Mouse (Mus musculus): ENCODE measurements around the gene Itln1. TPM values are rescaled to one million over a fixed set of nuclear protein-coding genes. Genes with fewer than 3 reads are reported as not detected.

Itln1 gene
- polyA plus RNA-seq, 1 experiment = not detected

DNA sequence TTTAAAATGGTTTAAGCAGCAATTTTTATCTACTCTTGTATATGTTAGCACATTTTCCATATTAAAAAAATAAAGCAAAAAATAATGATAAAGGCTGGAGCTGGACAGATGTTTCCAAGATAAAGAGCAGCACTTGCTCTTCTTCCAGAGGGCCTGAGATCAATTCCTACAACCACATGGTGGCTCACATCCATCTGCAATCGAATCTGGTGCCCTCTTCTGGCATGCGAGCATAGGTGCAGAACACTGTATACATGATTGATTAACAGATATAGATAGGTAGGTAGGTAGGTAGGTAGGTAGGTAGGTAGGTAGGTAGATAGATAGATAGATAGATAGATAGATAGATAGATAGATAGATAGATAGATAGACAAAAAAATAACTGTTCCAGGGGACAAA is 2.3 kb downstream of the Itln1 start:
- Histone ChIP-seq H3K4me1 (ENCODE audit: control insufficient read depth, insufficient read depth, low read length) (no peaks in the 10 kb centered on the region), H3K4me3 (ENCODE audit: insufficient read depth, low read depth, low read length) (no peak overlapping the region), H3K27ac (ENCODE audit: insufficient read depth, low read depth, low read length) (no peak overlapping the region)
- 64% methylated on average over 2 of the region's 2 CpGs for WGBS
- TF ChIP-seq POLR2A (IDR thresholded peaks at IDR 0.05; ENCODE audit: insufficient read depth, low read depth, low read length) (no peak), CTCF (IDR thresholded peaks at IDR 0.05; ENCODE audit: insufficient read depth, low read depth, low read length) (no peak)

DNA sequence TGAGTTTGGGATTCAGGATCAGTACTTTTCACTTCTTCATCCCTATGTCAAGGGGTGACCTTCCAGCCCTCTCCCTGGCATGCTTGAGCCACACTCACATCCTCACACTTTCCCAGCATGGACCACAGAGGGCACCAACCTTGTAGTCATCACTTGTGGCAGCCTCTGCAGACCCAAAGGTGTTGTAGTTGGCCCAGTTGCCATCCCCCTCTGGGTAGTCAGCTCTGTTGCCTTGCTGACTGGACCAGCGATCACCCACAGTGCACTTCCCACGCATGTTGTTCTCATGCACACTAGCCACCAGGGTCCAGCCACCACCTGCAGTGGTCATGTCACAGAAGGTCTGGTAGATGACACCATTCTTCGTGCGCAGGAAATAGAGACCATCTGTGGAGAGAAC is 3.7 kb downstream of the Itln1 start:
- no peak overlapping the region for H3K27ac ChIP-seq (ENCODE audit: insufficient read depth, low read depth, low read length)
- H3K4me1 ChIP-seq (ENCODE audit: control insufficient read depth, insufficient read depth, low read length) = no peaks in the 10 kb centered on the region
- 91% methylated on average over 4 of the region's 4 CpGs for WGBS
- no peak overlapping the region for H3K4me3 ChIP-seq (ENCODE audit: insufficient read depth, low read depth, low read length)
- no peak for TF ChIP-seq POLR2A (IDR thresholded peaks at IDR 0.05; ENCODE audit: insufficient read depth, low read depth, low read length)
- TF ChIP-seq CTCF (IDR thresholded peaks at IDR 0.05; ENCODE audit: insufficient read depth, low read depth, low read length) = no peak

DNA sequence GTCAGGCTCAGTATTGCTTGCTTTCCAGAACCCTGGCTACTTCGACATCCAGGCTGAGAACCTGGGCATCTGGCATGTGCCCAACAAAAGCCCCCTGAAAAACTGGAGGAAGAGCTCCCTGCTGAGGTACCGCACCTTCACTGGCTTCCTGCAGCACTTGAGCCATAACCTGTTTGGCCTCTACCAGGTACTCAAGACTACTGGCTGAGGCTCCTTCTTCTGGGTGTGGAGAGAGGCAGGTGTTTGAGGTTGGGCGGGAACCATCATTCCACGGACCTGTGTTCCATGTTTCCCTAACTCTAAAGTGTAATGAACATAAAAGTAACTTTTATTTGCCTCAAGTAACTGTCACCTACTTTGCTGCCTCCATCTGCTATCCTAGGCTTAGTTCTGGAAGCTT is 19.5 kb downstream of the Itln1 start:
- TF ChIP-seq POLR2A (IDR thresholded peaks at IDR 0.05; ENCODE audit: insufficient read depth, low read depth, low read length) = no peak
- Histone ChIP-seq H3K27ac (ENCODE audit: insufficient read depth, low read depth, low read length) (no peak overlapping the region), H3K4me1 (ENCODE audit: control insufficient read depth, insufficient read depth, low read length) (no peaks in the 10 kb centered on the region), H3K4me3 (ENCODE audit: insufficient read depth, low read depth, low read length) (no peak overlapping the region)
- WGBS = 90% methylated on average over 4 of the region's 4 CpGs

DNA sequence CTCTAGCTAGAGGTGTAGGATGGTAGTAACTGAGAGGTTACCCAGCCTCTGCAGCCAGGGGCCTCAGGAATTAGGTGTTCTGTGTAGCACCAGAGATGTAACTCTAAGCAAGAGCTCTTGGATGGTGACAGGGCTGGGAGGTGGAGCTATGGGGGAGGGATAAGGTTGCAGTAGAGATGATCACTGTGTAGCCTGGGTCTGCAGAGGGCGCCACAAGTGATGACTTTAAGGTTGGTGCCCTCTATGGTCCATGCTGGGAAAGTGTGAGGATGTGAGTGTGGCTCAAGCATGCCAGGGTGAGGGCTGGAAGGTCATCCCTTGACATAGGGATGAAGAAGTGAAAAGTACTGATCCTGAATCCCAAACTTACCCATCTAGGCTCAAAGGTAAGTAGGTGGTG is 20.1 kb downstream of the Itln1 start:
- H3K4me3 ChIP-seq (ENCODE audit: insufficient read depth, low read depth, low read length) = no peak overlapping the region
- H3K4me1 ChIP-seq (ENCODE audit: control insufficient read depth, insufficient read depth, low read length) = no peaks in the 10 kb centered on the region
- no peak overlapping the region for H3K27ac ChIP-seq (ENCODE audit: insufficient read depth, low read depth, low read length)
- 31% methylated on average over 1 of the region's 1 CpGs for WGBS
- TF ChIP-seq POLR2A (IDR thresholded peaks at IDR 0.05; ENCODE audit: insufficient read depth, low read depth, low read length) (no peak), CTCF (IDR thresholded peaks at IDR 0.05; ENCODE audit: insufficient read depth, low read depth, low read length) (no peak)

DNA sequence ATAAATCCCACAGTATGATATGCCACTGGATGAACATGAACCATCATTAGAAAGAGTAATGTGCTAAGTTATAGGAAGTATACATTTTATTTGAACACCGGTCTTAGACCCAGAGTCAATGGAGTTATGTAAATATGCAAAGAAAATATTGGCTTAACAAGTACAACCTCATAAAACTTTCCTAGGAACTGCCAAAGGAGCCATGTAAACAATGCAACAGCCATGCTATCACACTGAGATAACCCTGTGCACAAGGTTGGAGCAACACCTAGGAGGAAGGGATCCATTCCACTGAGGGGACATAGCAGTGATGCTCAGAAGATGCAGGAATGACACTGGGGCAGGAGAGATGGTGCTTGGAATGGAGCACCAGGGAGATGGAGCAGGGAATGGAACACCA is 21.3 kb downstream of the Itln1 start:
- 96% methylated on average over 1 of the region's 1 CpGs for WGBS
- Histone ChIP-seq H3K4me3 (ENCODE audit: insufficient read depth, low read depth, low read length) (no peak overlapping the region), H3K4me1 (ENCODE audit: control insufficient read depth, insufficient read depth, low read length) (no peaks in the 10 kb centered on the region), H3K27ac (ENCODE audit: insufficient read depth, low read depth, low read length) (no peak overlapping the region)
- TF ChIP-seq POLR2A (IDR thresholded peaks at IDR 0.05; ENCODE audit: insufficient read depth, low read depth, low read length) (no peak), CTCF (IDR thresholded peaks at IDR 0.05; ENCODE audit: insufficient read depth, low read depth, low read length) (no peak)

DNA sequence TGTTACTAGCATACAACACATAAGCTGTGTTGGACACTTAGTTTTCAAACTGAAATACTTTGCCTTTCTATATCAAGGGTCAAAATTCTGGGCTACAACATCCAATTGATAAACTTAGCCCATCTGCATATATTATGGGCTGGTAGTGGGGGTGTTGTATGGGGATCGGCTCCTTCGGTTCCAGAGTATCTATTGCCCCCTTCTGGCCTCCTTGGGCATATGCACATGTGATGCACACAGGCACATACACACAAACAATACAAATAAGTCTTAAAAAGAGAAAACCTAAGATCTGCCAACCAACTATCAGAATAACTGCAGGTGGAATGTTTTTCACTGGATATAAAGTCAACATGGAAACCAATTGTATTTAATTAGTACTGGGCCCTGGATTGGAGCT is 21.9 kb downstream of the Itln1 start:
- Histone ChIP-seq H3K4me3 (ENCODE audit: insufficient read depth, low read depth, low read length) (no peak overlapping the region), H3K27ac (ENCODE audit: insufficient read depth, low read depth, low read length) (no peak overlapping the region), H3K4me1 (ENCODE audit: control insufficient read depth, insufficient read depth, low read length) (no peaks in the 10 kb centered on the region)
- TF ChIP-seq POLR2A (IDR thresholded peaks at IDR 0.05; ENCODE audit: insufficient read depth, low read depth, low read length) = no peak
- TF ChIP-seq CTCF (IDR thresholded peaks at IDR 0.05; ENCODE audit: insufficient read depth, low read depth, low read length) = no peak
- 87% methylated on average over 2 of the region's 2 CpGs for WGBS

DNA sequence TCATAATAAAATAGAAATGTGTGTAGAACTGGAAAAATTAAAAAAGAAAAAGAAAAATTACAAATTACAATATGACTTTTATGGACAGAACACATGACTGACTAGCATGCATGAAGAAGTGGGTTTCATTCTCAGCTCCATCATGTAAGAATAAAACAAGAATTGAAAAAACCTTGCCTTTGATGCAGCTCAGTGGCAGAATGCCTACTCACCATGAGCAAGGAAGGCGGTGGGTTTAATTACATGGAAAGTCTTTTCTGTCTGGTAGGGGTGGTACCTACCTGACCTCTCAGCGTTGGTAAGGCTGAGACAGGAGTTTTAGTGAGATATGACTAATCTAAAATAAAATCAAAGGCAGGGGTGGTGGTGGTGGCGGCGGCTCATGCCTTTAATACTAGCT is 30.5 kb downstream of the Itln1 start:
- 56% methylated on average over 4 of the region's 4 CpGs for WGBS
- no peak overlapping the region for H3K27ac ChIP-seq (ENCODE audit: insufficient read depth, low read depth, low read length)
- H3K4me1 ChIP-seq (ENCODE audit: control insufficient read depth, insufficient read depth, low read length) = no peaks in the 10 kb centered on the region
- TF ChIP-seq POLR2A (IDR thresholded peaks at IDR 0.05; ENCODE audit: insufficient read depth, low read depth, low read length) (no peak), CTCF (IDR thresholded peaks at IDR 0.05; ENCODE audit: insufficient read depth, low read depth, low read length) (no peak)
- no peak overlapping the region for H3K4me3 ChIP-seq (ENCODE audit: insufficient read depth, low read depth, low read length)

DNA sequence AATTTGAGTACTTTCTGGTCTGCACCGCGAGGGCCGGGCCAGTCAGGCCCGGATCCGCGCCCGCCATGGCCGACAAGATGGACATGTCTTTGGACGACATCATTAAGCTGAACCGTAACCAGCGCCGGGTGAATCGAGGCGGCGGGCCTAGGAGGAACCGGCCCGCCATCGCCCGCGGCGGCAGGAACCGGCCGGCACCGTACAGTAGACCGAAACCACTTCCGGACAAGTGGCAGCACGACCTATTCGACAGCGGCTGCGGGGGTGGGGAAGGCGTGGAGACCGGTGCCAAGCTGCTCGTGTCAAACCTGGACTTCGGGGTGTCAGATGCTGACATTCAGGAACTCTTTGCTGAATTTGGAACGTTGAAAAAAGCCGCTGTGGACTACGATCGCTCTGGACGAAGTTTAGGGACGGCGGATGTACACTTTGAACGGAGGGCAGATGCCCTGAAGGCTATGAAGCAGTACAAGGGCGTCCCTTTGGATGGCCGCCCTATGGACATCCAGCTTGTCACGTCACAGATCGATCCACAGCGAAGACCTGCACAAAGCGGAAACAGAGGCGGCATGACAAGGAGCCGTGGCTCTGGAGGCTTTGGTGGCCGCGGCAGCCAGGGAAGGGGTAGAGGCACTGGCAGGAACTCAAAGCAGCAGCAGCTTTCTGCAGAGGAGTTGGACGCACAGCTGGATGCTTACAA is 31.4 kb downstream of the Itln1 start:
- peak overlapping the region; percentile 14 for H3K27ac ChIP-seq (ENCODE audit: insufficient read depth, low read depth, low read length)
- WGBS = under 1% methylated on average over 53 of the region's 53 CpGs
- TF ChIP-seq POLR2A (IDR thresholded peaks at IDR 0.05; ENCODE audit: insufficient read depth, low read depth, low read length) = no peak
- no peak for TF ChIP-seq CTCF (IDR thresholded peaks at IDR 0.05; ENCODE audit: insufficient read depth, low read depth, low read length)
- H3K4me3 ChIP-seq (ENCODE audit: insufficient read depth, low read depth, low read length) = peak overlapping the region; percentile 52
- H3K4me1 ChIP-seq (ENCODE audit: control insufficient read depth, insufficient read depth, low read length) = no peaks in the 10 kb centered on the region

DNA sequence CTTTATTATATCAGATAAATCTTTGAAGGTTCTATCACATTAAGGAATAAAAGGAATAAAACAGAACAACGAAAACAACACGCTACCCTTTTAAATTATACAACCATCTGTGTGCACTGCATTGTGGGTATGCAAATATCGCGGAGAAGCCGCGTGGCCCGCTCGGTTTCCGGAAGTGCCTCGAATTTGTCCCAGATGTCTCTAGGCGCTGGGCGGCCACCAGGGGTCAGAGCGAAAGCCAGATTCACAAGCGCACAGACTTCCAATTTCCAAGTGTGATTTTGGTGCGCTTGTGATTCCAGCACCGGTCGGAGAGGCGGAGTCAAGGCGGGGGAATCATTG is 31.9 kb downstream of the Itln1 start, which contains the start of gene Alyref2:
Alyref2 (plus strand) TSS at position 229 of the 342 bp plus-strand sequence.
- under 1% methylated on average over 19 of the region's 19 CpGs for WGBS
- peak within 1 kb of the TSS; percentile 52 for H3K4me3 ChIP-seq (ENCODE audit: insufficient read depth, low read depth, low read length)
- peak within 1 kb of the TSS; percentile 14 for H3K27ac ChIP-seq (ENCODE audit: insufficient read depth, low read depth, low read length)
- no peak for TF ChIP-seq POLR2A (IDR thresholded peaks at IDR 0.05; ENCODE audit: insufficient read depth, low read depth, low read length)
- TF ChIP-seq CTCF (IDR thresholded peaks at IDR 0.05; ENCODE audit: insufficient read depth, low read depth, low read length) = peak; percentile 78; the same call in 1 of the 2 replicates
- H3K4me1 ChIP-seq (ENCODE audit: control insufficient read depth, insufficient read depth, low read length) = no peaks in the 10 kb centered on the region
